Mouse (Mus musculus): ENCODE measurements around the gene Lhfp.

DNA sequence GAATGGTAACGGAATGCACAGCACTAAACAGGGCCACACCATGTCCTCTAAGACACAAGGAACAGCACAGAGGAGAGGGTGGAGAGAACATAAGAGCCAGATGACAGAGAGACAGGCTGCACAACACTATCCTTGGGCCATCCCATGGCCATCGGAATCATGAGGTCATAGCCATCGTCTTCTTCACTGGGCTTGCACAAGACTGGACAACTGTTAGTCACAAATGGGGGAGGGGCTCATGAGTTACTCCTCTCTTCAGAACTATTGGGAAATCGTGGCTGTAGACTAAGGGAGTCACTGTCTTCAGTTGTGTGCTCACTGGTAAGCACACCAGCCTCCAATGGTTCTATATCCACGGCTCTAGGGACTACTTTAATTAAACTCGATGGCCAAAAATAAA is 224.8 kb downstream of the Lhfp start:
- TF ChIP-seq CTCF (IDR thresholded peaks at IDR 0.05; ENCODE audit: control insufficient read depth, insufficient read depth, low read length) (no peak), POLR2A (IDR thresholded peaks at IDR 0.05; ENCODE audit: borderline replicate concordance, control insufficient read depth, low read depth, low read length) (no peak)

Measured in bone marrow, adult 2 months (tissue).